Mouse (Mus musculus): ENCODE measurements around the gene Zscan21. TPM values are rescaled to one million over a fixed set of nuclear protein-coding genes. Genes with fewer than 3 reads are reported as not detected.
A peak's percentile ranks its signal among the peaks of the same experiment; 100 is the strongest.

The Zscan21 gene
- polyA plus RNA-seq, 1 experiment from 2014 or later: 14.6 TPM

DNA sequence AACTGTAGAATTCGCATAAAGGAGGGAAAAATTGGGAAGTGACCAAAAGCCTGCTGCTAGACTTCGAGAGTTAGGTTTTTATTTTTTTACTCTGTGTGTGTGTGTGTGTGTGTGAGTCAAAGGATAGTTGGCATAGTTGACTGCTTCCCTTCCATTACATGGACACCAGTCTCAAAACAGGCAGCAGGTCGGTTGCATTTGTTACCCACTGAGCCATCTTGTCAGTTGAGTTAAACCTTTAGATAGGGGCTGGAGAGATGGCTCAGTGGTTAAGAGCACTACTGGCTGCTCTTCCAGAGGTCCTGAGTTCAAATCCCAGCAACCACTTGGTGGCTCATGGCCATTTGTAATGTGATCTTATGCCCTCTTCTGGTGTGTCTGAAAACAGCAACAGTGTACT, 1.3 kb downstream of the Zscan21 start:
- H3K9me3 ChIP-seq (replicated peaks): no peaks in the 10 kb centered on the region
- peak overlapping the region; percentile 73; the same call in 1 of the 2 replicates for H3K9ac ChIP-seq
- H3K36me3 ChIP-seq (replicated peaks): peaks cover 22% of the 10 kb centered on the region
- ATAC-seq (ENCODE audit: insufficient read depth): no peak
- peak overlapping the region; percentile 95 for H3K27ac ChIP-seq (replicated peaks)
- peak overlapping the region; percentile 85 for H3K4me3 ChIP-seq (replicated peaks)
- 49% methylated on average over 3 of the region's 3 CpGs for WGBS (ENCODE audit: insufficient replicate concordance)
- no peaks in the 10 kb centered on the region for H3K27me3 ChIP-seq
- peak overlapping the region; percentile 75 for H3K4me2 ChIP-seq
- H3K4me1 ChIP-seq (replicated peaks): peaks cover 35% of the 10 kb centered on the region

DNA sequence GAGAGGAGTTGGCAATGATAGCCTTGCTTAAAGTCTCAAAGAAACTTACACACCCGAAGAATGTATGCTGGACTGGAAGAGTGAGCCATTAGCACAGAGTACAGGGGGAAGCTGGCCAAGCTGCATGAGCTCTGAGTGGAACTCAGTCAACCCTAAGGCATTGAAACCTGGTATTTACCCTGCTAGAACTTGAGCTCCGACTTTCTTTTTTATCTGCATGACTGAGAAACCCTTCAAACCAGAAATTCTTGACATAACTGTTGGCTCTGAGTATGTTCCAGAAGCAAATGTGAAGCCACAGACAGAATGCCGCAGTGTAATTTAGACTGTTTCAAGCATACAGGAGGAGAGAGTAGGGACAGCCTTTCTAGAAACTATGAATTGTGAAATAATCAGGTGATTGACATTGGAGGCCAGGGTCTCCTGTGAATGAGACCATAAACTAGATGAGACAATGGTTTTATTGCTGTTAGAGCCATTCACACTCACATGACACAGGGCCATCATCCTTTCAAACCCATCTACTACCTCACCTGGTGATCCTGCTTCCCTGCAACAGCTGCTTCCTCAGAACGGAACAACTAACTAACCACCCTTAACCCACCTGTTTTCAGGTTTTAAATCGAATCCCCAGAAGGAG, 15.8 kb downstream of the Zscan21 start:
- Histone ChIP-seq H3K9me3 (replicated peaks) (no peaks in the 10 kb centered on the region), H3K4me1 (replicated peaks) (peaks cover 10% of the 10 kb centered on the region), H3K9ac (no peak overlapping the region), H3K27me3 (no peaks in the 10 kb centered on the region), H3K4me3 (replicated peaks) (no peak overlapping the region), H3K4me2 (no peak overlapping the region), H3K36me3 (replicated peaks) (peaks cover 68% of the 10 kb centered on the region), H3K27ac (replicated peaks) (no peak overlapping the region)
- ATAC-seq (ENCODE audit: insufficient read depth): no peak
- WGBS (ENCODE audit: insufficient replicate concordance): 76% methylated on average over 5 of the region's 5 CpGs

DNA sequence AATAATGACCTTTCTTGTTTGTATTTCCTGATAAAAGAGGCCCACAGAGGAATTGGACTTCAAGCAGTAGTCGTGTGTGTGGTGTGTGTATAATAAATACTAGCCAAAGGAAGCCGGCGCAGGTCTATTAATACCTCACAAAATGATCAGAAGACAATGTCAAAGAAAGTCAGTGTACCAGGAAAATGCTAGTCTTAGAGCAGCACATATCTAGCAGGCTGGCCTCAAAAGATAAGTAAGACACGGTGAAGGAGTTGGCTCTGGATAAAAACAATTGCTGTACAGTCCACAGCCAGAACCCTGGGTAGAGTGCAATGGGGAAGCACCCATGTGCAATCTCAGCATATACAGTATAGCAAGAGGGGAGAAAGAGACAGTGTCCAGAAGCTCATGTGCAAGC, 20.6 kb downstream of the Zscan21 start:
- no peak overlapping the region for H3K27ac ChIP-seq (replicated peaks)
- H3K27me3 ChIP-seq: no peaks in the 10 kb centered on the region
- no peaks in the 10 kb centered on the region for H3K9me3 ChIP-seq (replicated peaks)
- H3K4me2 ChIP-seq: no peak overlapping the region
- WGBS (ENCODE audit: insufficient replicate concordance): 14% methylated on average over 4 of the region's 4 CpGs
- H3K4me1 ChIP-seq (replicated peaks): peaks cover 18% of the 10 kb centered on the region
- H3K36me3 ChIP-seq (replicated peaks): peaks cover 31% of the 10 kb centered on the region
- peak; percentile 72 for ATAC-seq (ENCODE audit: insufficient read depth)
- H3K9ac ChIP-seq: no peak overlapping the region
- no peak overlapping the region for H3K4me3 ChIP-seq (replicated peaks)

DNA sequence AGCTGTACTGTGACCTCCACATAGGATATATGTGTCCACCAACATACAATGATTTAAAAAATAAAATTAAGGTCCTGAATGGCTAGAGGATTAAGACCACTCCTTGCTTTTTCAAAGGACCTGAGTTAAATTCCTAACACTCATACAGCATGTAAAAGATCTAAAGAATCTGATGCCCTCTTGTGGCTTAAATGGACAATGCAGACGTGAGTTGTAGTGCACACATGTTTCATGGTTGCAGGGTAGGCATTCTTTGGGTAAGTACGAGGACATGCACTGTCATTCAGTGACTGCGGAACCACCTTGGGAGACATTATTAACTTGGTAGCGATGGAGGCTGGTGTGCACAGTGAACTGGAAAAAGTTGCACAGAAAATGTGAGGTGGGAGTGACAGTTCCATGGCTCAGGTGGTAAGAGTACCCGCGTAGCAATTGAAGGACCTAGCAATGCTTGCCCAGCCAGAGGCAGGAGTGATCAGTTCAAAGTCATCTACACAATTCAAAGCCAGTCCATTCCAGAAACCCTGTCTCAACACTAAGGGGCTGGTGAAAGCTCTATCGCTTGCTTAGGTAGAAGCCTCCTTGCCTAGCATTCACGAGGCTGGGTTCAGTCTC, 21.3 kb downstream of the Zscan21 start:
- no peak overlapping the region for H3K4me3 ChIP-seq (replicated peaks)
- H3K27me3 ChIP-seq: no peaks in the 10 kb centered on the region
- H3K27ac ChIP-seq (replicated peaks): no peak overlapping the region
- peaks cover 18% of the 10 kb centered on the region for H3K4me1 ChIP-seq (replicated peaks)
- H3K36me3 ChIP-seq (replicated peaks): peaks cover 23% of the 10 kb centered on the region
- 48% methylated on average over 8 of the region's 8 CpGs for WGBS (ENCODE audit: insufficient replicate concordance)
- no peak overlapping the region for H3K9ac ChIP-seq
- H3K9me3 ChIP-seq (replicated peaks): no peaks in the 10 kb centered on the region
- peak; percentile 50 for ATAC-seq (ENCODE audit: insufficient read depth)
- no peak overlapping the region for H3K4me2 ChIP-seq

GRCm38 (mm10) chr5:138138585-138138984, 21.9 kb downstream of the Zscan21 start:
- H3K4me2 ChIP-seq: no peak overlapping the region
- 14% methylated on average over 4 of the region's 4 CpGs for WGBS (ENCODE audit: insufficient replicate concordance)
- H3K9ac ChIP-seq: no peak overlapping the region
- no peaks in the 10 kb centered on the region for H3K9me3 ChIP-seq (replicated peaks)
- no peak overlapping the region for H3K27ac ChIP-seq (replicated peaks)
- peaks cover 18% of the 10 kb centered on the region for H3K4me1 ChIP-seq (replicated peaks)
- H3K27me3 ChIP-seq: no peaks in the 10 kb centered on the region
- no peak overlapping the region for H3K4me3 ChIP-seq (replicated peaks)
- peaks cover 22% of the 10 kb centered on the region for H3K36me3 ChIP-seq (replicated peaks)
- ATAC-seq (ENCODE audit: insufficient read depth): no peak

DNA sequence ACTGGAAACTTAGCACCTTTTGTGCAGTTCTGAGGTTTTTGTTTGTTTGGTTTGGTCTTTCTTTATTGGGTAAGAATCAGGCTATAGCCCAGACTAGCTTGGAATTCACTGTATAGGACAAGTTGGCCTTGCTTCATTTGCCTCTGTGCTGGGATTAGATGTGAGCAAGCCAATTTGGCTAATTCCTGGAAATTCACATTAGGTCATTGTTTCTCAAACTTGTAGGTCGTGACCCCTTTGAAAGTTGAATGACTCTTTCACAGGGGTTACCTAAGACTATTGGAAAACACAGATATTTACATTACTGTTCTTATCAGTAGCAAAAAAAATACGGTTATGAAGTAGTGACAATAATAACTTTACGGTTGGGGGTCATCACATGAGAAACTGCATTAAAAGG, 37.7 kb downstream of the Zscan21 start:
- Histone ChIP-seq H3K9me3 (replicated peaks) (no peaks in the 10 kb centered on the region), H3K27ac (replicated peaks) (no peak overlapping the region), H3K9ac (no peak overlapping the region), H3K4me3 (replicated peaks) (peak overlapping the region; percentile 83), H3K36me3 (replicated peaks) (peaks cover 26% of the 10 kb centered on the region), H3K4me2 (peak overlapping the region; percentile 79), H3K27me3 (no peaks in the 10 kb centered on the region), H3K4me1 (replicated peaks) (peaks cover 17% of the 10 kb centered on the region)
- ATAC-seq (ENCODE audit: insufficient read depth): no peak
- WGBS (ENCODE audit: insufficient replicate concordance): 51% methylated on average over 3 of the region's 3 CpGs

DNA sequence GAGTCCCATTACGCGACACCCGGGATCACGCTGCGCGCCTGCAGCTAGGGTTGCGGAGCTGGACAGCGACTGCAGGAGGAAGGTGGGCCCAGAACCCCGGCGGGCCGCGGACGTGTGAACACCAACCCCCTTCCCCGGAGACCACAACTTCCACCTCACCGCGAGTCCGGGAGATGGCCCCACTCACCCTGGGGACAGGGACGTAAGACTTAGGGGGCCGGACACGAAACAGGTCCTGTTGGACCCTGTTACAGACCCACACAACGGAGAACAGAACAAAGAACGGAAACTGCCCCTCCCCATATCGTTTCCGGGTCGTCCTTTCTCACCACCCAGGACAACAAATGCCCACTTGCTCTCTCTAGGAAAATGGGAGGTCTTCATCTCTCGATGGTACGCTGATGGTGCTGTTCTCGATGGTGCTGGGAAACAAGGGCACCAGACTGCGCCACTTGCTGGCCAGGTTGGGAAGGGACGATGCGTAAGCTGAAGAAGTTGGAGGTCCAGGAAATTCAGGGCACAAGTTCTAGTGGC, 38.8 kb downstream of the Zscan21 start, which contains the start of gene Zfp113:
Zfp113 (minus strand) TSS at position 302 of the 534 bp plus-strand sequence.
- peak within 1 kb of the TSS; percentile 87 for H3K9ac ChIP-seq
- peak within 1 kb of the TSS; percentile 84 for H3K27ac ChIP-seq (replicated peaks)
- peaks cover 22% of the 10 kb centered on the region for H3K36me3 ChIP-seq (replicated peaks)
- no peaks in the 10 kb centered on the region for H3K27me3 ChIP-seq
- peak within 1 kb of the TSS; percentile 79 for H3K4me2 ChIP-seq
- H3K9me3 ChIP-seq (replicated peaks): no peaks in the 10 kb centered on the region
- peak within 1 kb of the TSS; percentile 83 for H3K4me3 ChIP-seq (replicated peaks)
- peak; percentile 94 for ATAC-seq (ENCODE audit: insufficient read depth)
- peaks cover 22% of the 10 kb centered on the region for H3K4me1 ChIP-seq (replicated peaks)
- WGBS (ENCODE audit: insufficient replicate concordance): under 1% methylated on average over 31 of the region's 31 CpGs

DNA sequence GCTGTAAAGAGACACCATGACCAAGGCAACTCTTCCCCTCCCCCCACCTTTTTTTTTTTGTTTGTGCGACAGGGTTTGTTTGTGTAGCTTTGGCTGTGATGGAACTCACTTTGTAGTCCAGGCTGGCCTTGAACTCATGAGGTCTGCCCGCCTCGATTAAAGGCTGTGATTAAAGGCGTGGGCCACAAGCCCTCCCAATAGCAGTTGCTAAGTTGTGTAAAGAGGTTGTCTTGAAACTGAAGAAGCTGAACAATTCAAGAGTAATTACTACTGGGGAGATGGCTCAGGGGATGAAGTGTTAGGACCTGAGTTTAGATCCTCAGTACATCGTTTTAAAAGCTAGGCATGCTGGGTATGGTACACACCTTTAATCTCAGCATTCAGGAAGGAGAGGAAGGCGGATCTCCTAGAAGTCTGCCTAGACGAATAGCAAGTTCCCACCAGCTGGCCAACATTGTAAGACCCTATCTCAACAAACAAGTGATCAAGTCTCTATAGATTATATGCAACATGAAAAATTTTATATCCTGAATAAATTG, 43.6 kb downstream of the Zscan21 start:
- Histone ChIP-seq H3K27ac (replicated peaks) (peak overlapping the region; percentile 61), H3K4me3 (replicated peaks) (peak overlapping the region; percentile 87), H3K9me3 (replicated peaks) (no peaks in the 10 kb centered on the region), H3K4me2 (peak overlapping the region; percentile 88), H3K9ac (peak overlapping the region; percentile 81; the same call in 1 of the 2 replicates), H3K4me1 (replicated peaks) (peaks cover 36% of the 10 kb centered on the region), H3K27me3 (no peaks in the 10 kb centered on the region), H3K36me3 (replicated peaks) (peaks cover 34% of the 10 kb centered on the region)
- 58% methylated on average over 7 of the region's 7 CpGs for WGBS (ENCODE audit: insufficient replicate concordance)
- no peak for ATAC-seq (ENCODE audit: insufficient read depth)

GRCm38 (mm10) chr5:138160842-138161665, 44.4 kb downstream of the Zscan21 start, which contains the start of gene Cops6:
Cops6 (plus strand) TSS chr5:138161071.
- no peaks in the 10 kb centered on the region for H3K9me3 ChIP-seq (replicated peaks)
- WGBS (ENCODE audit: insufficient replicate concordance): under 1% methylated on average over 42 of the region's 42 CpGs

DNA sequence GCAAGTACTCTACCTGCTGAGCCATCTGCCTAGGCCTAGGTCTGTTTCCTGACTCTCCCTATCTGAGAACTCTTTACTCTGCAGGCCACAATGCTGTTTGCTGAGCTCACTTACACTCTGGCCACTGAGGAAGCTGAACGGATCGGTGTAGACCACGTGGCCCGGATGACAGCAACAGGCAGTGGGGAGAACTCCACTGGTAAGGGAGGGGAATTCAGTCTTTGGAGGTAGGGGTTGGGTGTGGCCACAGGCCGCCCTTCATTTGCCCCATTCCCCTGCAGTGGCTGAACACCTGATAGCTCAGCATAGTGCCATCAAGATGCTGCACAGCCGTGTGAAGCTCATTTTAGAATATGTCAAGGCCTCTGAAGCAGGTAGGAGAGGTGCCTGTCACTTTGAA, 46.3 kb downstream of the Zscan21 start:
- Histone ChIP-seq H3K4me1 (replicated peaks) (peaks cover 47% of the 10 kb centered on the region), H3K9ac (no peak overlapping the region), H3K27ac (replicated peaks) (no peak overlapping the region)

More at GRCm38 (mm10) chr5:138160842-138161665, 44.4 kb downstream of the Zscan21 start, which contains the start of gene Cops6:
- peaks cover 36% of the 10 kb centered on the region for H3K4me1 ChIP-seq (replicated peaks)
- peak within 1 kb of the TSS; percentile 88 for H3K4me2 ChIP-seq
- H3K4me3 ChIP-seq (replicated peaks): peak within 1 kb of the TSS; percentile 87
- peak within 1 kb of the TSS; percentile 81 for H3K9ac ChIP-seq
- H3K27ac ChIP-seq (replicated peaks): peak within 1 kb of the TSS; percentile 61
- peaks cover 42% of the 10 kb centered on the region for H3K36me3 ChIP-seq (replicated peaks)
- peak; percentile 95 for ATAC-seq (ENCODE audit: insufficient read depth)
- no peaks in the 10 kb centered on the region for H3K27me3 ChIP-seq

More for the DNA sequence above, 46.3 kb downstream of the Zscan21 start:
- ATAC-seq (ENCODE audit: insufficient read depth): no peak
- Histone ChIP-seq H3K36me3 (replicated peaks) (peaks cover 62% of the 10 kb centered on the region), H3K27me3 (no peaks in the 10 kb centered on the region), H3K9me3 (replicated peaks) (no peaks in the 10 kb centered on the region), H3K4me2 (no peak overlapping the region), H3K4me3 (replicated peaks) (no peak overlapping the region)
- 56% methylated on average over 6 of the region's 6 CpGs for WGBS (ENCODE audit: insufficient replicate concordance)

Measured in liver, embryonic 15.5 days (tissue).